Mouse (Mus musculus) kidney, embryonic 14.5 days (tissue): ENCODE data around the gene Dennd2d. TPM values are rescaled to one million over a fixed set of nuclear protein-coding genes. Genes with fewer than 3 reads are reported as not detected.

Source experiments
- ATAC-seq: fragments of 200-750 bp; cut with Nextera tagmentation; 2 replicates; pipeline ENCODE4 v1.8.0; 2017; ENCODE audit warnings: moderate number of reproducible peaks, mild to moderate bottlenecking, moderate TSS enrichment, moderate library complexity; ENCODE audit not compliant: low FRiP score, low TSS enrichment
- H3K27ac ChIP-seq: fragments of 300-500 bp; sonication (generic); 2 replicates; pipeline ENCODE4 v1.5.1; 2014; ENCODE audit warnings: low read depth, mild to moderate bottlenecking, low read length, moderate library complexity, mixed read lengths
- H3K27me3 ChIP-seq: fragments of 300-500 bp; sonication (generic); 2 replicates; pipeline ENCODE4 v1.6.1; 2014; ENCODE audit warnings: mild to moderate bottlenecking, low read length; ENCODE audit not compliant: control insufficient read depth, insufficient read depth
- H3K36me3 ChIP-seq: fragments of 300-500 bp; sonication (generic); 2 replicates; pipeline ENCODE4 v1.6.1; 2014; ENCODE audit warnings: low read length, mixed read lengths; ENCODE audit not compliant: control insufficient read depth, insufficient read depth
- H3K4me1 ChIP-seq: fragments of 300-500 bp; sonication (generic); 2 replicates; pipeline ENCODE4 v1.6.1; 2014; ENCODE audit warnings: low read length, mixed read lengths; ENCODE audit not compliant: control insufficient read depth, insufficient read depth
- H3K4me2 ChIP-seq: fragments of 300-500 bp; sonication (generic); replicated peaks from 2 replicates; pipeline ENCODE4 v1.6.1; 2014; ENCODE audit warnings: low read depth, mild to moderate bottlenecking, low read length
- H3K4me3 ChIP-seq: fragments of 300-500 bp; sonication (generic); 2 replicates; pipeline ENCODE4 v1.5.1; 2014; ENCODE audit warnings: mild to moderate bottlenecking, low read length
- H3K9ac ChIP-seq: fragments of 300-500 bp; sonication (generic); 2 replicates; pipeline ENCODE4 v1.6.1; 2014; ENCODE audit warnings: low read depth, mild to moderate bottlenecking, low read length, moderate library complexity
- H3K9me3 ChIP-seq: fragments of 300-500 bp; sonication (generic); 2 replicates; pipeline ENCODE4 v1.6.1; 2016; ENCODE audit warnings: low read length; ENCODE audit not compliant: control insufficient read depth
- WGBS: fragments of 180-500 bp; shearing (Covaris S2); extraction: QIAGEN DNeasy Blood & Tissue Kit; methylation state at CpG from one replicate; pipeline ENCODE4 v1.1.7; 2014; 5-methylcytosine and 5-hydroxymethylcytosine counted together
- polyA plus RNA-seq: library from polyadenylated mRNA; unstranded; fragments of >200 nt; fragmentation: Nextera tagmentation; extraction: Ambion mirVana; gene quantifications from 2 replicates; pipeline ENCODE4 v1.2.1, GENCODE M21; 2014

The Dennd2d gene
- polyA plus RNA-seq, 1 experiment from 2014 or later, result 4.4 TPM

- H3K27me3 ChIP-seq, result no peaks in the 10 kb centered on the region
- H3K4me1 ChIP-seq, result no peaks in the 10 kb centered on the region
- H3K36me3 ChIP-seq, result no peaks in the 10 kb centered on the region
- no peak overlapping the region for H3K4me3 ChIP-seq
- no peak for ATAC-seq
- 87% methylated on average over 4 of the region's 4 CpGs for WGBS
- H3K9me3 ChIP-seq, result no peaks in the 10 kb centered on the region
- H3K9ac ChIP-seq, result no peak overlapping the region
- H3K4me2 ChIP-seq, result no peak overlapping the region
- H3K27ac ChIP-seq, result no peak overlapping the region
These were observed 8.0 kb upstream of the Dennd2d start for GRCm38 (mm10) chr3:106474210-106474609.

- H3K27me3 ChIP-seq, result peaks cover 3% of the 10 kb centered on the region; the same call in 1 of the 2 replicates
- ATAC-seq, result no peak
- no peaks in the 10 kb centered on the region for H3K9me3 ChIP-seq
- H3K4me3 ChIP-seq, result no peak overlapping the region
- no peak overlapping the region for H3K9ac ChIP-seq
- 92% methylated on average over 1 of the region's 1 CpGs for WGBS
- no peaks in the 10 kb centered on the region for H3K36me3 ChIP-seq
- no peaks in the 10 kb centered on the region for H3K4me1 ChIP-seq
- no peak overlapping the region for H3K4me2 ChIP-seq
- H3K27ac ChIP-seq, result no peak overlapping the region
These were observed 5.3 kb upstream of the Dennd2d start for GRCm38 (mm10) chr3:106476863-106477262.

- H3K4me1 ChIP-seq, result no peaks in the 10 kb centered on the region
- H3K9ac ChIP-seq, result no peak overlapping the region
- no peaks in the 10 kb centered on the region for H3K36me3 ChIP-seq
- no peak overlapping the region for H3K27ac ChIP-seq
- no peak for ATAC-seq
- no peak overlapping the region for H3K4me2 ChIP-seq
- peak overlapping the region; percentile 60; the same call in 1 of the 2 replicates for H3K4me3 ChIP-seq
- no peaks in the 10 kb centered on the region for H3K9me3 ChIP-seq
- whole genome bisulfite sequencing, result 76% methylated on average over 7 of the region's 7 CpGs
- H3K27me3 ChIP-seq, result peaks cover 3% of the 10 kb centered on the region; the same call in 1 of the 2 replicates
These were observed 1.1 kb downstream of the Dennd2d start for GRCm38 (mm10) chr3:106483297-106483696.

- no peaks in the 10 kb centered on the region for H3K4me1 ChIP-seq
- ATAC-seq, result no peak
- H3K9ac ChIP-seq, result no peak overlapping the region
- 75% methylated on average over 4 of the region's 4 CpGs for WGBS
- peaks cover 3% of the 10 kb centered on the region; the same call in 1 of the 2 replicates for H3K27me3 ChIP-seq
- H3K4me3 ChIP-seq, result no peak overlapping the region
- no peaks in the 10 kb centered on the region for H3K36me3 ChIP-seq
- H3K9me3 ChIP-seq, result no peaks in the 10 kb centered on the region
- H3K27ac ChIP-seq, result no peak overlapping the region
- no peak overlapping the region for H3K4me2 ChIP-seq
These were observed 1.7 kb downstream of the Dennd2d start for GRCm38 (mm10) chr3:106483796-106484405.

- H3K36me3 ChIP-seq, result no peaks in the 10 kb centered on the region
- no peak overlapping the region for H3K4me2 ChIP-seq
- H3K4me3 ChIP-seq, result no peak overlapping the region
- peaks cover 3% of the 10 kb centered on the region; the same call in 1 of the 2 replicates for H3K27me3 ChIP-seq
- H3K4me1 ChIP-seq, result no peaks in the 10 kb centered on the region
- no peak overlapping the region for H3K9ac ChIP-seq
- no peak overlapping the region for H3K27ac ChIP-seq
- no peak for ATAC-seq
- no peaks in the 10 kb centered on the region for H3K9me3 ChIP-seq
- WGBS, result 91% methylated on average over 3 of the region's 3 CpGs
These were observed 2.7 kb downstream of the Dennd2d start for GRCm38 (mm10) chr3:106484861-106485260.

- no peak for ATAC-seq
- Histone ChIP-seq H3K27ac (no peak overlapping the region), H3K4me1 (no peaks in the 10 kb centered on the region), H3K4me2 (no peak overlapping the region), H3K9ac (no peak overlapping the region), H3K4me3 (no peak overlapping the region), H3K9me3 (no peaks in the 10 kb centered on the region), H3K36me3 (no peaks in the 10 kb centered on the region), H3K27me3 (peaks cover 3% of the 10 kb centered on the region; the same call in 1 of the 2 replicates)
- 80% methylated on average over 5 of the region's 5 CpGs for WGBS
These were observed 3.6 kb downstream of the Dennd2d start for GRCm38 (mm10) chr3:106485810-106486209.

- WGBS, result 91% methylated on average over 2 of the region's 2 CpGs
- Histone ChIP-seq H3K27ac (no peak overlapping the region), H3K4me3 (no peak overlapping the region), H3K9ac (no peak overlapping the region), H3K9me3 (no peaks in the 10 kb centered on the region), H3K4me2 (no peak overlapping the region), H3K4me1 (no peaks in the 10 kb centered on the region), H3K27me3 (no peaks in the 10 kb centered on the region), H3K36me3 (no peaks in the 10 kb centered on the region)
- ATAC-seq, result no peak
These were observed 5.3 kb downstream of the Dennd2d start for GRCm38 (mm10) chr3:106487551-106487950.

GRCm38 (mm10) chr3:106490239-106490638 lies 8.0 kb downstream of the Dennd2d start:
- H3K27me3 ChIP-seq, result no peaks in the 10 kb centered on the region
- no peak overlapping the region for H3K4me2 ChIP-seq
- H3K4me3 ChIP-seq, result no peak overlapping the region
- H3K4me1 ChIP-seq, result no peaks in the 10 kb centered on the region
- no peaks in the 10 kb centered on the region for H3K9me3 ChIP-seq
- no peaks in the 10 kb centered on the region for H3K36me3 ChIP-seq
- no peak for ATAC-seq
- 90% methylated on average over 4 of the region's 4 CpGs for WGBS
- no peak overlapping the region for H3K9ac ChIP-seq
- H3K27ac ChIP-seq, result no peak overlapping the region

- Histone ChIP-seq H3K27ac (no peak overlapping the region), H3K9me3 (no peaks in the 10 kb centered on the region), H3K4me1 (peaks cover 6% of the 10 kb centered on the region), H3K4me3 (no peak overlapping the region), H3K27me3 (no peaks in the 10 kb centered on the region), H3K9ac (no peak overlapping the region), H3K36me3 (no peaks in the 10 kb centered on the region), H3K4me2 (no peak overlapping the region)
- ATAC-seq, result no peak
- WGBS, result 100% methylated on average over 1 of the region's 1 CpGs
These were observed 10.5 kb downstream of the Dennd2d start for GRCm38 (mm10) chr3:106492723-106493122.
